Mouse (Mus musculus): ENCODE data around the gene Ugt1a6b. TPM values are rescaled to one million over a fixed set of nuclear protein-coding genes. Genes with fewer than 3 reads are reported as not detected.
A peak's percentile ranks its signal among the peaks of the same experiment; 100 is the strongest.
"Not testable (repeated sequence)": the region's sequence is repeated elsewhere in the genome, so short reads cannot be mapped to it uniquely, and the experiment has no call there.

The Ugt1a6b gene
- total RNA-seq, 2 experiments from 2014 or later = 0.54 TPM; not detected in 1

DNA sequence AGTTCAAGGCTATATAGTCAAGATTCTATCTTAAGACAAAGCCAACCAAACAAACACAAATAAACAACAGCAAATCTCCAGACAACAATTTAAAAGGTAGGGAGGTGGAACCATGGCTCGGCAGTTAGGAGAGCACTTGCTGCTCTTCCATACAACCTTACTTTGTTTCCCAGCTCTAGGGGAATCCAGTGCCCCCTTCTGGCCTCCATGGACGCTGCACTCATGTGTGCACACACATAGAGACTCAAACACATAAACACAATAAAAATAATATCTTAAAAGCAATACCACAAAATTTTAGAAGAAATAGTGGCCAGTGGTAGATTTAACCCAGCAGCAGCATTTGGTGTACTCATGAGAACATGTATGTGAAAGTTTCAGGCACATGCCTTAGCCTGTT lies 114.1 kb downstream of the Ugt1a6b start:
- no peak overlapping the region for H3K27ac ChIP-seq
- H3K4me3 ChIP-seq = no peak overlapping the region
- no peak for DNase-seq (ENCODE audit: low spot score in 2 of 2)
- peak; percentile 50 for TF ChIP-seq CTCF (conservative IDR thresholded peaks at IDR 0.05)

- no peak overlapping the region for H3K4me3 ChIP-seq
- H3K27ac ChIP-seq = no peak overlapping the region
- TF ChIP-seq CTCF (conservative IDR thresholded peaks at IDR 0.05) = no peak
- DNase-seq (ENCODE audit: low spot score in 2 of 2) = no peak
Observed at GRCm38 (mm10) chr1:88217576-88217975, 114.5 kb downstream of the Ugt1a6b start.

- Histone ChIP-seq H3K4me3 (no peak overlapping the region), H3K27ac (no peak overlapping the region)
- peak in 1 of 2 experiments; percentile 12 for DNase-seq (ENCODE audit: low spot score in 2 of 2)
- no peak for TF ChIP-seq CTCF (conservative IDR thresholded peaks at IDR 0.05)
Observed at GRCm38 (mm10) chr1:88218051-88218450, 115.0 kb downstream of the Ugt1a6b start.

- no peak for DNase-seq (ENCODE audit: low spot score in 2 of 2)
Observed at GRCm38 (mm10) chr1:88218591-88218990, 115.5 kb downstream of the Ugt1a6b start.

GRCm38 (mm10) chr1:88219054-88219453 lies 116.0 kb downstream of the Ugt1a6b start:
- TF ChIP-seq CTCF (conservative IDR thresholded peaks at IDR 0.05) = no peak
- H3K27ac ChIP-seq = no peak overlapping the region
- H3K4me3 ChIP-seq = no peak overlapping the region
- DNase-seq (ENCODE audit: low spot score in 2 of 2) = no peak

More at GRCm38 (mm10) chr1:88218591-88218990, 115.5 kb downstream of the Ugt1a6b start:
- no peak for TF ChIP-seq CTCF (conservative IDR thresholded peaks at IDR 0.05)
- Histone ChIP-seq H3K4me3 (no peak overlapping the region), H3K27ac (no peak overlapping the region)

DNA sequence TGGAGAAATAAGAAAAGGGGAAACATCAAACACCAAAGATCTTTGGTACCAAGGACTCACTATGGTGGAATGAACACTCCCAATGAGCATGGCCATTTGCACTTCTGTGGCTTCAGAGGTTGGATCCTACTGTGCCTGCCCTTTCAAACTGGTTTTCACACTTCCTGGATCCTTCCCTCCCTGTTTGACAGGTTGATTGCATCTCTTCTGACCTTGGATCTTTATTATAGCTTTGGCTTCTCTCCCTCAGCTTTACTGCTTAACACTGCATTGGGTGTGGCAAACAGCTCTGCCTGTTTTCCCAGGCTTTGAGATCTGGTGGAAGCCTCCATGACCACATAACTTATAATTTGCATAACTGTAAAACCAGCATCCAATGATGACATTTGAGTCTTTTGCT lies 117.3 kb downstream of the Ugt1a6b start:
- no peak for TF ChIP-seq CTCF (conservative IDR thresholded peaks at IDR 0.05)
- DNase-seq (ENCODE audit: low spot score in 2 of 2) = no peak
- H3K27ac ChIP-seq = no peak overlapping the region
- no peak overlapping the region for H3K4me3 ChIP-seq

DNA sequence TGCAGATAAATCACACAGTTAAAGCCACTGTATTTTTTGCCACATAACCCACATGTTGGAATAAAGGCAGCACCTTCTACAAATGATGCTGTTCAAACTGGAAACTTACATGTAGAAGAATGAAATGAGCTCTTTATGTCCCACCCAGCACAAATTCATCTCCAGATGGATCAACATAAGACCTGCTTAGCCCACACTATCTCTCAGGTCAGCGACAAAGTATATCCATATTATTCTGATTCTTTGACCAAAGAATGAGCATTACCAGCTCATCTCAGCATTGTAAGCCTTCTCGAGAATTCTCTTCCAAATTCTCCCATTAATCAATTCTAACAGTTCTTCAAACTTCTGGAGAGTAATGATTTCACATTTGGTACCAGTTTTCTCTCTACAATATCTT lies 119.2 kb downstream of the Ugt1a6b start:
- H3K4me3 ChIP-seq = no peak overlapping the region
- DNase-seq (ENCODE audit: low spot score in 2 of 2) = no peak
- no peak for TF ChIP-seq CTCF (conservative IDR thresholded peaks at IDR 0.05)
- H3K27ac ChIP-seq = no peak overlapping the region

- H3K27ac ChIP-seq; DNase-seq (ENCODE audit: low spot score in 2 of 2): not testable (repeated sequence)
Observed at GRCm38 (mm10) chr1:88223011-88223515, 120.0 kb downstream of the Ugt1a6b start.

DNA sequence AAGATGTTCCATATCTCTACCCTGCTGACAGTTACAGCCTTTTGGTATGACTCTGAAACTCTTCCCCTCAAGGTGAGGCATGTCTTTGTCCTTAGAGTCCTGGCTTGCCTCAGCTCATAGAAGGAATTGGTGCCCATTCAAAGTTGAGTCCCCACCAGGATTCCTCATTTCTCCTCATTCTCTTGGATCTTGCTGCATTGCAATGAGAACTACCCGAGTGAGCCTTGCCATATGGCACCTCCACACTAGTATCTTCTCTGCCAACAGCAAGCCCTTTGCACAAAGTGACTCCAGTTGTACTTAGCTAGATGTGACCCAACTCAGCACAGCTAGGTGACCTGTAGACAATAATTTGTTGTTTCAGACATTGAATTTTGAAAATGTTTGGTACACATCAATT lies 120.5 kb downstream of the Ugt1a6b start:
- Histone ChIP-seq H3K4me3 (no peak overlapping the region), H3K27ac (no peak overlapping the region)
- no peak for TF ChIP-seq CTCF (conservative IDR thresholded peaks at IDR 0.05)
- no peak for DNase-seq (ENCODE audit: low spot score in 2 of 2)

More at GRCm38 (mm10) chr1:88223011-88223515, 120.0 kb downstream of the Ugt1a6b start:
- H3K4me3 ChIP-seq = not testable (repeated sequence)

DNA sequence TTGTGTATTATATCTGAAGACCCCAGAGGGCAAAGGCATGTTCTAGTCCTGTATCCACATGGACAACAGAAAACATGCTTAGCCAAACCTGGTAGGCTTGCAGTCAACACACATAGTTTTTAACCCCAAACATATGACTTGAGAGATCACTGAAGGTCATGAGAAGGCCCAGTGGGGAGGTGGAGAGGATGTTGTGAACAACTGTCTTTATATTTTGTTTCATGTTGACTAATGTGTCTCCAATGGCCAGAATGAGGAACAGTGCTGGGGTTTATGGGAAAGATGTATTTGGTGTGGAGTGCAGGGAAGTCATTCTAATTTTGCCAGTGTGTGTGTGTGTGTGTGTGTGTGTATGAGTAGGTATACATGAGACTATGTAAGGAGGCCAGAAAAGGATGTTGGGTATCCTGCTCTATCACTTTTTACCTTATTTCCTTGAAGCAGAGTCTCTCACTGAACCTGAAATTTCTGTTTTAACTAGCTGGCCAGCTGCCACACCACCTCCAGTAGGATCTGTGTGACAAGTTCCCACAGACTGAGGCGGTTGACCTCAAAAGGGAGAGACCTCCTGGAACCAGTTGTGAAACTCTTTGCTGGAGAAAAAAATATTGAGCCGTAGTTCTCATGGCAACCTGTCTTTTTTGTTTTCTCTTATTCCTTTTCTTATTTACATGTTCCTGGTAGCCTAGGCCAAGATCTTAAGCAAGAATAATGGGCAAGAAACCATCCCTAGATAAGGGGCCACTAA lies 121.2 kb downstream of the Ugt1a6b start:
- no peak for DNase-seq (ENCODE audit: low spot score in 2 of 2)
- TF ChIP-seq CTCF (conservative IDR thresholded peaks at IDR 0.05) = no peak
- Histone ChIP-seq H3K4me3 (no peak overlapping the region), H3K27ac (no peak overlapping the region)

- not testable (repeated sequence) for H3K27ac ChIP-seq; H3K4me3 ChIP-seq; DNase-seq (ENCODE audit: low spot score in 2 of 2)
Observed at GRCm38 (mm10) chr1:88225301-88225700, 122.2 kb downstream of the Ugt1a6b start.

DNA sequence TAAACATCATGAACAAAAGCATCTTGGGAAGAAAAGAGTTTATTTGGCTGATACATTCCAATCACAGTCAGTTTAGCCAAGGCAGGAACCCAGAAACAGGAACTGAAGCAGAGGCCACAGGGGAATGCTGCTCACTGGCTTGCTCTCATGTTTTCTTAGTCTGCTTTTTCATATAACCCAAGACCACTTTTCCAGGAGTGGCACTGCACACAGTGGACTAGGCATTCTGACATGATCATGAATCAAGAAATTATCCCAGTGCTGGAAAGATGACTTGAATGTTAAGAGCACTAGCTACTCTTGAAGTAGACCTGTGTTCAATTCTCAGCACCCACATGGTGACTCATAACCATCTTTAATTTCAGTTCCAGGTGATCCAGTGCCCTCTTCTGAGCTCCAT lies 122.7 kb downstream of the Ugt1a6b start:
- Histone ChIP-seq H3K27ac (no peak overlapping the region), H3K4me3 (no peak overlapping the region)
- TF ChIP-seq CTCF (conservative IDR thresholded peaks at IDR 0.05) = no peak
- DNase-seq (ENCODE audit: low spot score in 2 of 2) = no peak

DNA sequence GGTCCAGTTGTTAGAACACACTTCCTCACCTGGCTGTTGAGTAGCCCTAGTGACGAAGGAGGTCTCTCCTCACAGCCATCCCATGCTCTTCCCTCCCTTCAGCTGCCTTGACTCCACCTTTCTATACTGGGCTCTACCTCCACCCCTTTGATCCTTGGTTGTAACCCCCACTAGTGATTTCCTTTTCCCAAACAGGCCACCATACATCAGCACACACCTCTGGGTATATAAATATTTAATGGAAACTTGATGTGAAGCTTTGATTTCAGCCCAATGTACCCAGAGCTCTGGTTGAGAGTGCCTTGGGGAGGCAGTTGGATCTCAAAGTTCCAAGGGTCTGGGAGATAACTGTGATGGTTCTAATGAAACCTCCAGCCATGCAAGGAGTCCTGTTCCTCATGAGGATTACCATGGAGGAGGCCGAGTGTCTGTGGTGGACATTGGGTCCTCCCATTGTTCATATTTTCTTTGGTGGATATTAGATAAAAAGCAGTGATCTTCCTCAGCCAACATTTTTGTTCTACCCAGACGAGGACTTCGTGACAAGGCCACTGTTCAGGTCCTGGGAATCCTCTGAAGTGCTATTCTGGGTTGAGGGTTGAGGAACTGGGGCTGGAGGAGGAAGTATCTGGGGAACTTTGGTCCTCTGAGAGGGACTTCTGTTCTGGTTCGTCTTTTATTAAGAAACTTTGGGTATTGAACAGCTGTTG lies 123.8 kb downstream of the Ugt1a6b start, which contains the start of gene Mroh2a:
TSS of gene Mroh2a (plus strand) at position 317 of the 710 bp plus-strand sequence.
- no peak for DNase-seq (ENCODE audit: low spot score in 2 of 2)
- TF ChIP-seq CTCF (conservative IDR thresholded peaks at IDR 0.05) = no peak
- no peak within 1 kb of the TSS for H3K4me3 ChIP-seq
- H3K27ac ChIP-seq = no peak within 1 kb of the TSS

All from layer of hippocampus, adult 2 months (tissue).